Mouse (Mus musculus) thymus, postnatal 4 days (tissue): ENCODE data around the gene Selenoh.

Source experiments
- DNase-seq: peaks from one replicate; pipeline ENCODE4 v3.0.0; 2021

Gene Selenoh

GRCm38 (mm10) chr2:84626366-84626975 lies 44.1 kb downstream of the Selenoh start:
- DNase-seq = no peak

DNA sequence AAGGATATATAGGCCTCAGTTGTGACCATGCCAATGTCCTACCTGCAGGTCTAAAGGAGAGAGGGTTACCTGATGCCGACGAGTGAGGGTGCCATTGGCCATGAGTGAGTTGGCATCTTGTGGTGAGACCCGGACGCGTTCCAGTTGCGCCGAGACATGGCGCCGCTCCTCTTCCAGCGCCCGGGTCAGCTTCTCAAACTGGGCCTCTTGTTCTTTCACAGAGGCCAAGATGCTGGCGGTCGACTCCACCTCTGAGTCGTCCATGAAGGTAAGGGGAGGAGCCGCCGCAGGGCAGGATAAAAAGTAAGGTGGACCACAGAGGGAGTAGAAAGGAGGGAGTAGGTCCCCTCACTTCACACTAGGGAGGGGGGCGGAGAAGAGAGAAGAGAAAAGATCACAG lies 46.4 kb downstream of the Selenoh start:
- no peak for DNase-seq

DNA sequence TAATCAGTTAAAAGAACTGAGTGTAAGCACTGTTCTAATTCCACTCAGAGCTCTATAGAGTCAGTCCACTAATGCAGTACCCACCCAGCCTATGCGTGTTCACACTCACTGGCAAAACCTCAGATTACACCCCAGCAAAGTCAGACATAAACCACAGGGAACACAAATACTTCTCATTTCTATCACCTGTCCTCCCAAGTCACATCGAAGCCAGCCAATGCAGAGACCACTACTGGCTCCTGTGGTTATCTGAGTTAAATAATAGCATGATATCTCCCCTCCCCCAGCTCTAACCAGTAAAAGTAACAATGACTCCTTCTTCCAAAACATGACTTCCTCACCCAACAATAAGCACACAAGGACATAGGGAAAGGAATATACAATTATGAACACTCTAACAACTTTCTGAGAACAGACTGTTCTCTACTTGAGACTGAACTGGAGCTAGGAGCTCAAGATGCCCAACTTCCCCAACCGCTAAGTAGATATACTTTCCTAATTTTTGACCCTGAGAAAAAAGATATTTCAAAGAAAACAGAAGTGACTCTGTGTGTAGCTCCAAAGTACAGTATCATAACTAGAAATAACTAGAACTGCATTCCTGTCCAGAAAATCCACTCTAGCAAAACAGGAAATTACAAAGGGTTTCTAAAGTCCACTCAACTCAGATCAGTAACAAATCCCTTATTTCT lies 47.0 kb downstream of the Selenoh start:
- DNase-seq = no peak

- DNase-seq = no peak
Measured at GRCm38 (mm10) chr2:84622668-84623067, 47.9 kb downstream of the Selenoh start.

DNA sequence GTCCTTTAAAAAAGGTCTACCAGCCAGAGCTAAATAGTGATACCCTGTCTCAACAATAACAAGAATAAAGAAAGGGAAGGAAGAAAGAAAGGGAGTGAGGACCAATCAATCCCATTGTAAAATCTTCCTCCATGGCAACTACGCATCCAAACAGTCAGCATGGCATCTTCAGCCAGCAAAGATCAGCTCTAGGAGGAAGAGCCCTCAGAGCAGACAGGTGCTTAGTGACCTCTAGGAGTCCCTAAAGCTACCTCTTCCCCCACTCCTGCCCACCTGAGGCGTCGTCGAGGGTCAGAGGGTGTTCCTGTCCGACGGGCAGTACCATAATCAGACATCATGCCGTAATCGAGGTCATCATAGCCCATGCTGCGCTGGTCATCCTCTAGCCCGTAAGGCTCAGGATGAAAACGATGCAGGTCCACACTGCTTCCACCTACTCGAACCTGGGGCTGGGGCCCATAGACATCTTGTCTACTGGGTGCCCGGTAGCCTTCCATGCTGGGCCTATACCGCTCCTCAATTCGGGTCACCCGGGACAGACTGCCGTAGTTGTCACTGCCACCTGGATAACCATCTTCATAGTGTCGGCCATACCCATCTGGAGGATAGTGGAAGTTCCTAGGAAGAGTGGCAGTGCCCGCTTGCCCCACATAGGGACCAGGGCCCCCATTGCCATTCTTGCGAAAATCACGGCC lies 50.8 kb downstream of the Selenoh start:
- no peak for DNase-seq
